9 mouse cellular contexts compared by ENCODE assay signal in genomic region chr19:28678646-28679270, GRCm38 (mm10). TPM values are rescaled to one million over a fixed set of nuclear protein-coding genes. Genes with fewer than 3 reads are reported as not detected.
DNase-seq lines count a peak whose midpoint lies in the region; ATAC-seq and TF ChIP-seq lines count a peak whose summit lies in the region.
"Had no signal": no experiment of that assay in that cellular context is flagged by ENCODE, and none has a peak within 500 bp of the region (broad histone marks: within the 10 kb centered on the region; RNA-seq: fewer than 3 reads in every experiment).

No protein-coding gene starts in this region.

- no peak overlapping the region for H3K9ac ChIP-seq in liver, embryonic 15.5 days

- WGBS in hindbrain, embryonic 10.5 days: under 1% methylated on average over 30 of the region's 30 CpGs
- 1% methylated on average over 30 of the region's 30 CpGs for WGBS in liver, embryonic 15.5 days (ENCODE audit: insufficient replicate concordance)

- peak overlapping the region; percentile 68 for H3K27ac ChIP-seq in gastrocnemius, adult 2 months
- no peak overlapping the region for H3K27ac ChIP-seq in brown adipose tissue, adult 24 weeks (replicated peaks; ENCODE audit: low read depth, low read length)
- peak overlapping the region; percentile 86; the same call in 1 of the 2 replicates for H3K27ac ChIP-seq in hindbrain, embryonic 10.5 days
- H3K27ac ChIP-seq in liver, embryonic 15.5 days (replicated peaks): no peak overlapping the region

- H3K27me3 ChIP-seq in hindbrain, embryonic 10.5 days (ENCODE audit: insufficient read depth, poor library complexity, severe bottlenecking): peaks cover 48% of the 10 kb centered on the region
- peaks cover 56% of the 10 kb centered on the region for H3K27me3 ChIP-seq in liver, embryonic 15.5 days
- H3K27me3 ChIP-seq in splenic B cell, adult 2 months (ENCODE audit: control insufficient read depth, insufficient read depth, low read length, poor library complexity, severe bottlenecking): peaks cover 2% of the 10 kb centered on the region; the same call in 1 of the 2 replicates

- peak overlapping the region; percentile 72 for H3K4me2 ChIP-seq in liver, embryonic 15.5 days

- no peaks in the 10 kb centered on the region for H3K9me3 ChIP-seq in hindbrain, embryonic 10.5 days
- H3K9me3 ChIP-seq in liver, embryonic 15.5 days (replicated peaks): no peaks in the 10 kb centered on the region

- ATAC-seq in liver, embryonic 15.5 days (ENCODE audit: insufficient read depth): no peak

- H3K4me3 ChIP-seq in gastrocnemius, adult 2 months: peak overlapping the region; percentile 82
- H3K4me3 ChIP-seq in brown adipose tissue, adult 24 weeks (ENCODE audit: insufficient read depth, low read depth, low read length): peak overlapping the region; percentile 73
- peak overlapping the region; percentile 78 for H3K4me3 ChIP-seq in hindbrain, embryonic 10.5 days
- H3K4me3 ChIP-seq in liver, embryonic 15.5 days (replicated peaks): peak overlapping the region; percentile 51

- intact Hi-C loops in gastrocnemius, adult 2 months (cut with DNase I): no loop called here

- DNase-seq in gastrocnemius, adult 2 months: no peak
- no peak for DNase-seq in gastrocnemius, postnatal 10 days
- DNase-seq in hindbrain, embryonic 10.5 days (ENCODE audit: low spot score): peak; percentile 25
- peak; percentile 20 for DNase-seq in splenic B cell, adult 2 months (ENCODE audit: low read depth, low spot score)
- DNase-seq in ovary, postnatal 36 days (ENCODE audit: low spot score): no peak
- DNase-seq in urinary bladder, postnatal 14 days (ENCODE audit: low spot score): no peak

- peaks cover 15% of the 10 kb centered on the region; the same call in 1 of the 2 replicates for H3K4me1 ChIP-seq in brown adipose tissue, adult 24 weeks (ENCODE audit: control insufficient read depth, insufficient read depth, insufficient read length, low read length)
- peaks cover 40% of the 10 kb centered on the region for H3K4me1 ChIP-seq in hindbrain, embryonic 10.5 days (replicated peaks)
- 0 out of 2 replicates have a peak, but pooled peaks cover 6% of the 10 kb centered on the region for H3K4me1 ChIP-seq in liver, embryonic 15.5 days (replicated peaks)

- TF ChIP-seq CTCF in gastrocnemius, adult 2 months (IDR thresholded peaks at IDR 0.05): no peak

- H3K36me3 ChIP-seq in hindbrain, embryonic 10.5 days: no peaks in the 10 kb centered on the region
- no peaks in the 10 kb centered on the region for H3K36me3 ChIP-seq in liver, embryonic 15.5 days (replicated peaks)
- H3K36me3 ChIP-seq in splenic B cell, adult 2 months (ENCODE audit: control insufficient read depth, insufficient read depth, low read length, poor library complexity, severe bottlenecking): no peaks in the 10 kb centered on the region

RNA-seq across cellular contexts. Expression of gene Glis3, which starts 1.1 kb away (rescaled TPM):
- 1 to 10 TPM in 1 of 2 experiments, under 1 TPM in 1; 0.61 to 1.2 TPM for total RNA-seq in gastrocnemius, adult 2 months (2021)
- 1 to 10 TPM; 2.1 to 2.8 TPM for total RNA-seq in gastrocnemius, postnatal 10 days (2021)
- polyA plus RNA-seq in brown adipose tissue, adult 24 weeks (2012; ENCODE audit: insufficient read depth, insufficient read length, missing spikeins): 1.7 and 4.2 TPM in 2 replicates
- 2.2 and 3.9 TPM in 2 replicates for polyA plus RNA-seq in hindbrain, embryonic 10.5 days (2016; fragmentation: Nextera tagmentation; extraction: Ambion mirVana)
- 0.15 and 0.45 TPM in 2 replicates for polyA plus RNA-seq in liver, embryonic 15.5 days (2015; fragmentation: Nextera tagmentation; extraction: Ambion mirVana)
- total RNA-seq: MEL had no signal

Comparison
In these comparisons a context has a peak if more than half of its experiments do, and no peak if none do; other contexts are left out.
1. DNase-seq: peak in hindbrain, embryonic 10.5 days (single experiment) and splenic B cell, adult 2 months (single experiment); none in gastrocnemius, adult 2 months (single experiment), gastrocnemius, postnatal 10 days (single experiment), ovary, postnatal 36 days (single experiment) and urinary bladder, postnatal 14 days (single experiment).
2. H3K27ac ChIP-seq: peak in gastrocnemius, adult 2 months (single experiment) and hindbrain, embryonic 10.5 days (single experiment); none in brown adipose tissue, adult 24 weeks (single experiment) and liver, embryonic 15.5 days (single experiment).
3. Peak in every context shown above with its lines, with median percentiles within 50 percentile points of each other: H3K4me3 ChIP-seq.